Mouse (Mus musculus) olfactory bulb, adult 2 months (tissue): ENCODE data around the gene Trmt112.

Experiments used
- CTCF ChIP-seq: fragments of 200-500 bp; IDR thresholded peaks from 2 replicates; pipeline ENCODE4 v1.5.1; 2012; ENCODE audit warnings: low read depth, mild to moderate bottlenecking, low read length, moderate library complexity; ENCODE audit not compliant: insufficient read depth
- POLR2A ChIP-seq: fragments of 200-500 bp; IDR thresholded peaks from 2 replicates; pipeline ENCODE4 v1.6.1; 2012; ENCODE audit warnings: mild to moderate bottlenecking, low read depth, low read length, moderate library complexity; ENCODE audit not compliant: insufficient read depth

GRCm38 (mm10) chr19:6956461-6956860, 47.0 kb downstream of the Trmt112 start:
- no peak for TF ChIP-seq CTCF
- no peak for TF ChIP-seq POLR2A
